Mouse (Mus musculus) urinary bladder, postnatal 14 days (tissue): ENCODE results near the gene Oas1f.
"Not testable (repeated sequence)": the region's sequence is repeated elsewhere in the genome, so short reads cannot be mapped to it uniquely, and the experiment has no call there.

Source experiments
- DNase-seq: peaks from one replicate; pipeline ENCODE4 v3.0.0; 2021; ENCODE audit warnings: low spot score

The Oas1f gene

GRCm38 (mm10) chr5:120871469-120871868 is 24.3 kb downstream of the Oas1f start:
- no peak for DNase-seq

- DNase-seq, result not testable (repeated sequence)
Measured at GRCm38 (mm10) chr5:120876839-120877238, 29.7 kb downstream of the Oas1f start.

GRCm38 (mm10) chr5:120877407-120877806 is 30.2 kb downstream of the Oas1f start:
- not testable (repeated sequence) for DNase-seq

DNA sequence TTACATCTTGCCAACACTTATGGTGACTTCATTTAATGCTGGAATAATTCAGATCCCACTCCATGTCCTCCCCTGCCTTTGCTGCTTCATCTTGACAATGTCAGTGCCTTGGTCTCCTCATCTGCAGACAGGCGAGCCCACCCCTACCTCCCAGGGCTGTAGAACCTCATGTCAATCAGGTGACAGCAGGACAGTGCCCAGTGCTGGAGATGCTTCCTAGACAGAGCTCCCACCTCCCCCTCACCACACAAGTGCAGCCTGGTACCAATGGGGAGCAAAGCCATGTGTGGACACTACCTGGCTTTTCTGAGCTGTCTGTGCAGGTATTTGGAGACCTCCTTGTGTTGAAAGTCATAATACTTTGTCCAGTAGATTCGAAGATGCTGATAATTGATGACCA is 31.6 kb downstream of the Oas1f start:
- not testable (repeated sequence) for DNase-seq

GRCm38 (mm10) chr5:120881681-120882080 is 34.5 kb downstream of the Oas1f start:
- DNase-seq, result not testable (repeated sequence)

DNA sequence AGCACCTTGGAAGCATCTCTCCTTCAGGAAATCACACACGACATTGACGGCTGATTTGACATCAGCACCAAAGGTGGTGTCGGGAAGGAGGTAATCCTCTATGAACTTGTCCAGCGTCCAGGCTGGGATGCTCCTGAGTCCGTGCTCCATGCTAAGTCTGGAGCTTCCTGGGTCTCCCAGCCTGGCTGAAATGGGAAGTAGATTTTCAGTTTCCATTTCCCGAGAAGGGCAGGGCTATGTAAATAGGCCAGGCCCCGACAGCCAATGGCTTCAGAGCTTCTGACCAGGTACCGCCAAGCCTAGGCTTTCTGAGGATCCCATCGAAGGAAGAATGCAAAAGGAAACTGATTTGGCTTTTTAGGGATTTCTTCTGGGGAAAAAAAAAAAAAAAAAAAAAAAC is 40.2 kb downstream of the Oas1f start, which contains the start of gene Oas1g:
TSS of gene Oas1g (minus strand) at position 201 of the 400 bp plus-strand sequence.
- not testable (repeated sequence) for DNase-seq

DNA sequence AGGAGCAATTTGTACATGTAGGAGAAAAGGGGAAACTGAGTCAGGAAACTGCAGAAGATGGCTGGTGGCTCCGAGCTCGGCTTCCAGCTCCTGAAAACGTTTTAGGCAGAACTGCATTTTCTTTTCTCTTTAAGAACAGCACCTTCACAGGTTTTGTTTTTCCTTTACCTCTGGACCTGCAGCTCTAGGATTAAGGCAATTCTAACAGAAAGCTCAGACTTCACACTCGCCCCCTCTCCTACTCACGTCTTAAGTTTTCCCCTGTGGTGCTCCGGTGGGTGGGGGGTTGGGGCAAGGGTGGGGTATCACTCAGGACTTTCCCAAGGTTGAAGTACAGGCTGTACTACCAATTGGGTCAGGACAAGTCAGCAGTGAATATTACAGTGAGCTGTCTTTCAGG is 40.7 kb downstream of the Oas1f start:
- no peak for DNase-seq

- DNase-seq, result not testable (repeated sequence)
Measured at GRCm38 (mm10) chr5:120888294-120888815, 41.2 kb downstream of the Oas1f start.

DNA sequence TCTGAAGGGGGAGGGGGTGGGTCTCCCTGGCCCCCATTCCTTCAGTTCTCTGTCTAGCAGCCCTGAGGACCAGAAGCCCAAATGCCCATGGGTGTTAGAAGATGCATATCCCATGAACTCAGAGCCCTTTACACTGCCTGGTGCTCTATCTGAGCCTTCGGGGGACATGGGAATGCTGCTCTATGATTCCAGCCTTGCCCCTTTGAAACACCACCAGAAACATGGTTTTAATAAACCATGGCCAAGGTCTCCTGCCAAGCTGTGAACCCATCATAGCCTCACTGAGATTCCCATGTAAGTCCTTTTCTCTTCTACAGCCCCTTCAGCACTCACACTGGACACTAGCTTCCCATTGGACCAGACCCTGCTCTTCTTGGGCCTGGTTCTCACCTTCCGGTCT is 42.9 kb downstream of the Oas1f start:
- no peak for DNase-seq

- DNase-seq, result no peak
Measured at GRCm38 (mm10) chr5:120890991-120891390, 43.8 kb downstream of the Oas1f start.

DNA sequence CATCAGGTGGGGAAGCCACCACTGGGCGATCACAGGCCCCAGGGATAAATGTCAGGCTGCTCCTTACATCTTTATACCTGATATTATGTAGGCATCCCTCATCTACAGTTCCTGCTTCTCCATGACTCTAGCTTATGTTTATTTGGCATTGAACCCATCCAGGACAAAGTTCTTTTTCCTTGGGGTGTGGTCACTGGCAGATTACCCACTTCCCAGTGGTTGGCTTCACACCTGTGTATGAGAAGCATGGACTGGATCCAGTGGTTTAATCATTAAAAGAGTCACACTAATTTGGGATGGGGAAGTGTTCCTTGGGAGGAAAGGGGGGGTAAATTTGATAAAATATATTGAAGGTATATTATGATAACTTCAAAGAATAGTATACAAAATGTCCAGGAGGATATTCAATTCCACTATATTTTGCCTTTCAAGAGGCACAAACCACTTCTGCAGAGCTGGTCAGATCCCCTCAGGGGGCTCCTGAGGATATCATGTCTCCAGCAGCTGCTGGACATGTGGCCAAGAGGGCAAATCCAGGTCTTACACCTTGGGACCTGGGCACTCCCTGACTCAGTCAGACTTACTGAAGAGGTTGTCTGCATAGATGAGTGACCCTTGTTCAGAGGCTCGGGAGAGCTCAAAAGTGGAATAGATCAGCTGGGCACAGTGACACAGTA is 44.5 kb downstream of the Oas1f start:
- not testable (repeated sequence) for DNase-seq

GRCm38 (mm10) chr5:120892243-120892660 is 45.1 kb downstream of the Oas1f start:
- DNase-seq, result no peak

- not testable (repeated sequence) for DNase-seq
Measured at GRCm38 (mm10) chr5:120893866-120894265, 46.7 kb downstream of the Oas1f start.

DNA sequence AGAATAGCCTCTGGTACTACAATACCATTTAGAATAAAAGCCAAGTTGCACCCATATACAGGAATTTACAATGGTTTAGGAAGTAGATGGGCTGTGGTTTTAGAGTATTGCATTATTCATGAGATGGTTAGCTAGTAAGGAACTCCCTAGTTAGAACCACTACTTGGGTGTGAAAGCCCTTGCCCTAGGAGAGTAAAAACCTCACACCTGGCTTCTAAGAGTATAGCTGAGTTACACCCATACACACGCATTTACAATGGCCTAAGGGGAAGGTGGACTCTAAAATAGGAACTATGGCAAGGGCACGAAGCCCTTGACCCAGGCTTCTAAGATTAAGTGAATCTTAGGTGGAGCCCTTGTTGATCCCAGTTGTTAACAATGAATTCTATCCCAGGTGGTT is 47.5 kb downstream of the Oas1f start:
- DNase-seq, result not testable (repeated sequence)

GRCm38 (mm10) chr5:120895231-120895900 is 48.2 kb downstream of the Oas1f start:
- DNase-seq, result no peak

- no peak for DNase-seq
Measured at GRCm38 (mm10) chr5:120898307-120898706, 51.1 kb downstream of the Oas1f start.

- DNase-seq, result no peak
Measured at GRCm38 (mm10) chr5:120898726-120899125, 51.6 kb downstream of the Oas1f start.

- no peak for DNase-seq
Measured at GRCm38 (mm10) chr5:120900666-120901065, 53.5 kb downstream of the Oas1f start.

DNA sequence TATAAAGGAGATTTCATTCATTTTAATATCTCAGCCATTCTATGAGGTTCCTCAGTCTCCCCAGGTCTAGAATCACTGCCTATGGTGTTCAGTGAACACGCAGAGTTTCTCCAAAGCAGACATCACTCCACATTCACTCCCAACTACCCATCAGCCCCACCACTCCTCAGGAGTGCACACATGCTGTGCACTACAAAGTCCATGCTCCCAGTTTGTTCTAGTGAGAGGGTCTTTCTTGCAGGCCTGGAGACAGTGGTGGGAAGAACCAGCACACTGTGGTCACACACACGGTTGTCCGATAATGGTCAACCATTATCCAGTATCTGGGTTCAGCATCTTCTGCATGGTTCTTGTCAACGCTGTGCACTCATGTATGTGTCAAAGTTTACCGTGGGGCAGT is 54.9 kb downstream of the Oas1f start:
- no peak for DNase-seq

DNA sequence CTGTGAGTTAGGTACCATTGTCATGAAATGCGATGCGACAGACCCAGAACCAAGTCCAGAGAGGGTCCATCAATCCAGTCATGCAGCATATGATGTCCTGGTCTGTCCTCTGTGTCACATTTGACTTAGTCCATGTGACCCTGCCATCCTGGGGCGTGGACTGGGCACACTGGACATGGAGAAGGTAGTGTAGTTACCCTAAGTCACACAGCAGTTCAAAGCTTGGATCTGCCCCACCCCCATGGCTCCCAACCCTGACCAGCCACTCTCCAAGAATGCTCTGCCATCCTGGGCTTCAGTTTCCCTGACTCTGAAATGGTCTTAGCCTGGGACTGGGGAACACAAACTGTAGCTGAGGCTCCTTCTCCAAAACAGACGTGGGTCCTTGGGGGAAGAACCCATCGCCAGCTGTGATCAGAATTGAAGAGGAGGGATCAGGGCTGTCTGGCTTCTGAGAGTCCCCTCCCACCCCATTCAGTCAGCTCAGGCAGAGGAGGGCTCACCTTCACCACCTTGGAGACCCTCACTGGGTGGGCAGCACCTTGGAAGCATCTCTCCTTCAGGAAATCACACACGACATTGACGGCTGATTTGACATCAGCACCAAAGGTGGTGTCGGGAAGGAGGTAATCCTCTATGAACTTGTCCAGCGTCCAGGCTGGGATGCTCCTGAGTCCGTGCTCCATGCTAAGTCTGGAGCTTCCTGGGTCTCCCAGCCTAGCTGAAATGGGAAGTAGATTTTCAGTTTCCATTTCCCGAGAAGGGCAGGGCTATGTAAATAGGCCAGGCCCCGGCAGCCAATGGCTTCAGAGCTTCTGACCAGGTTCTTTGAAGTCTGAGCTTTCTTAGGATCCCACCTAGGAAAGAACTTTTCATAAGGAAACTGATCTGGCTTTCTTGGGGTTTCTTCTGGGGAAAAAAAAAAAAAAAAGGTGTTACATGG is 59.9 kb downstream of the Oas1f start, which contains the start of gene Oas1a:
TSS of gene Oas1a (minus strand) at position 731 of the 943 bp plus-strand sequence.
- not testable (repeated sequence) for DNase-seq
